Mouse (Mus musculus): ENCODE results near the gene Ajap1. TPM values are rescaled to one million over a fixed set of nuclear protein-coding genes. Genes with fewer than 3 reads are reported as not detected.

The Ajap1 gene
- total and polyA plus RNA-seq, 2 experiments from 2014 or later, result 0.57 TPM; not detected in 1

DNA sequence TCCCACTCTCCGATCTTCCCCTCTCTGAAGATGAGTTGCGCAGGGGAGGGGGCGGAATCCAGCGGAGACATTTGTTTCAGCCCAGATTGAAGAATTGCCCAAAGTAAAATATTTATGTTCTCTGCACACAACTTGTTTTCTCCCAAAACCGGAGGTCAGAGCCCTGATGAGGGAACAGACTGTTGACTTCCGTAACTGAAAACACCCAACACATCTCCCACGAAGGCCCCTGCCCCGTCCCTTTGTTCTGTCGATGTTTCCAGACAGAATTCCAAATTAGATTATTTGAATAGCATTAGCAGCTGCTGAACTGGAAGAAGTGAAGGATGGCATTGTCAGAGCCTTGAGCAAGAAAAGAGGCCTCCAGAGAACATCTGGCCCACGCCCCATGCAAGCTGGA lies 33.2 kb upstream of the Ajap1 start:
- no peak overlapping the region for H3K27ac ChIP-seq (ENCODE audit: low read depth)
- H3K9ac ChIP-seq (replicated peaks; ENCODE audit: low read depth, low read length), result no peak overlapping the region
- peaks cover 8% of the 10 kb centered on the region; the same call in 1 of the 2 replicates for H3K9me3 ChIP-seq (replicated peaks; ENCODE audit: control insufficient read depth, low read length)
- no peak overlapping the region for H3K4me2 ChIP-seq (ENCODE audit: low read depth, low read length)
- H3K4me3 ChIP-seq (ENCODE audit: low read depth, low read length), result no peak overlapping the region
- 77% methylated on average over 10 of the region's 10 CpGs for WGBS
- TF ChIP-seq CTCF (IDR thresholded peaks at IDR 0.05; ENCODE audit: low read depth) (no peak), EP300 (IDR thresholded peaks at IDR 0.05; ENCODE audit: low read depth) (no peak)
- no peaks in the 10 kb centered on the region for H3K27me3 ChIP-seq (ENCODE audit: control insufficient read depth, insufficient read depth, low read length)
- H3K36me3 ChIP-seq (replicated peaks; ENCODE audit: control insufficient read depth, insufficient read depth, low read length), result no peaks in the 10 kb centered on the region
- H3K4me1 ChIP-seq (ENCODE audit: control insufficient read depth, insufficient read depth), result no peaks in the 10 kb centered on the region
- ATAC-seq (ENCODE audit: insufficient read depth, low read depth) (no peak), DNase-seq (ENCODE audit: low spot score) (no peak)

DNA sequence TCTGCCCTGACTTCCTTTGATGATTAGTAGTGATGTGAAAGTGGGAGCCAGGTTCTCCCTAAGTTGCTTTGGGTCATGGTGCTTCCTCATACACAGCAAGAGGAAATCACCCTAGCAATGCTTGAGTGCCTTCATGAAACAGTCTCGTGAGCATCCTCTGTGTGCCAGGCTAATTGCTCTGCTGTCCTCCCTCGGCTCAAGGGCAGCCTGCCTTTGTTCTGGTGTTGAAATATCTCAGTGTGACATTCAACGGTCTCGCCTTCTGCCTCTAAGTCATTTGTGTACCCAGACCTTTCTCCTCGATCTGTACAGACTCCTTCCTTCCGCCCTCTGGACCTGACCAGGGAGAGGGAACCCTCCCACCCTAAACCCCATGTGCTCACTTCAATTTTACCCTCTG lies 31.5 kb upstream of the Ajap1 start:
- Histone ChIP-seq H3K4me3 (ENCODE audit: low read depth, low read length) (no peak overlapping the region), H3K9me3 (replicated peaks; ENCODE audit: control insufficient read depth, low read length) (0 out of 2 replicates have a peak, but pooled peaks cover 1% of the 10 kb centered on the region), H3K27ac (ENCODE audit: low read depth) (no peak overlapping the region), H3K36me3 (replicated peaks; ENCODE audit: control insufficient read depth, insufficient read depth, low read length) (no peaks in the 10 kb centered on the region), H3K27me3 (ENCODE audit: control insufficient read depth, insufficient read depth, low read length) (no peaks in the 10 kb centered on the region), H3K9ac (replicated peaks; ENCODE audit: low read depth, low read length) (no peak overlapping the region), H3K4me2 (ENCODE audit: low read depth, low read length) (no peak overlapping the region), H3K4me1 (ENCODE audit: control insufficient read depth, insufficient read depth) (no peaks in the 10 kb centered on the region)
- 68% methylated on average over 6 of the region's 6 CpGs for WGBS
- ATAC-seq (ENCODE audit: insufficient read depth, low read depth) (no peak), DNase-seq (ENCODE audit: low spot score) (no peak)
- TF ChIP-seq CTCF (IDR thresholded peaks at IDR 0.05; ENCODE audit: low read depth) (no peak), EP300 (IDR thresholded peaks at IDR 0.05; ENCODE audit: low read depth) (no peak)

DNA sequence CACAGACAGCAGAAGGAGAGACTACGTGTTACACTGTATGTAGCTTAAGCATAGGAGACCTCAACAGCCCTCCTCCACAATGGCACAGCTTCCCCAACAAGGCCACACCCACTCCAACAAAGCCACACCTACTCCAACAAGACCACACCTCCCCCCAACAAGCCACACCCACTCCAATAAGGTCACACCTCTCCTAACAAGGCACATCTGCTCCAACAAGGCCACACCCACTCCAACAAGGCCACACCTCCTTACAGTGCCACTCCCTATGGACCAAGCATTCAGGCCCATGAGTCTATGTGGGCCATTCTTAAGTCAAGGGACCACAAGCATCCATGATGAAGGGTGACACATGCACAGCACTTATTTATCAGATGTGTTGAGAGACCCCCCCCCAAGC lies 28.9 kb upstream of the Ajap1 start:
- no peak for ATAC-seq (ENCODE audit: insufficient read depth, low read depth)
- no peaks in the 10 kb centered on the region; the same call in 1 of the 2 replicates for H3K9me3 ChIP-seq (replicated peaks; ENCODE audit: control insufficient read depth, low read length)

DNA sequence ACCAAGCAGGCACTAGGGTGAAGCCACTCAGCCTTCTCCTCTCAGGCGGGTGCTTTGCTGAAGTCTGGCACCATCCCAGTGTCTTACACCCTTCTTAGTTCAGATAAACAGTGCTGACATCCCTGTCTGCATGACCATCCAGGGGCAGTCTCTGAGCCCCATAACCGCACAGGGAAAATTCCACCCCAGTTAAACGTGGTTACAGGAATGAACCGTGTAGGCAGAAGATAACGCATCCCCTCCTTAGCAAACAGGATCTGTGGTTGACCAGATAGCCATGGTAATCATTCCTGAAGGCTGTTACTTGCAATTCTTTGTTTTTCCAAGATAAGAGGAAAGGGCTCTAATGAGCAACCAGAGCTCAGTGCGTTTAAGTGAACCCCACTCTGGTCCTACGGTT lies 19.3 kb upstream of the Ajap1 start:
- Histone ChIP-seq H3K9me3 (replicated peaks; ENCODE audit: control insufficient read depth, low read length) (no peaks in the 10 kb centered on the region), H3K4me1 (ENCODE audit: control insufficient read depth, insufficient read depth) (no peaks in the 10 kb centered on the region), H3K36me3 (replicated peaks; ENCODE audit: control insufficient read depth, insufficient read depth, low read length) (no peaks in the 10 kb centered on the region), H3K27me3 (ENCODE audit: control insufficient read depth, insufficient read depth, low read length) (no peaks in the 10 kb centered on the region), H3K4me3 (ENCODE audit: low read depth, low read length) (no peak overlapping the region), H3K9ac (replicated peaks; ENCODE audit: low read depth, low read length) (no peak overlapping the region), H3K27ac (ENCODE audit: low read depth) (no peak overlapping the region), H3K4me2 (ENCODE audit: low read depth, low read length) (no peak overlapping the region)
- TF ChIP-seq CTCF (IDR thresholded peaks at IDR 0.05; ENCODE audit: low read depth) (no peak), EP300 (IDR thresholded peaks at IDR 0.05; ENCODE audit: low read depth) (no peak)
- DNase-seq (ENCODE audit: low spot score) (no peak), ATAC-seq (ENCODE audit: insufficient read depth, low read depth) (no peak)
- 32% methylated on average over 7 of the region's 7 CpGs for WGBS

More for the DNA sequence above, 28.9 kb upstream of the Ajap1 start:
- WGBS, result 77% methylated on average over 1 of the region's 1 CpGs
- H3K4me3 ChIP-seq (ENCODE audit: low read depth, low read length), result no peak overlapping the region
- TF ChIP-seq EP300 (IDR thresholded peaks at IDR 0.05; ENCODE audit: low read depth), result no peak
- no peak for TF ChIP-seq CTCF (IDR thresholded peaks at IDR 0.05; ENCODE audit: low read depth)
- no peaks in the 10 kb centered on the region for H3K4me1 ChIP-seq (ENCODE audit: control insufficient read depth, insufficient read depth)
- H3K36me3 ChIP-seq (replicated peaks; ENCODE audit: control insufficient read depth, insufficient read depth, low read length), result no peaks in the 10 kb centered on the region
- H3K27ac ChIP-seq (ENCODE audit: low read depth), result no peak overlapping the region
- no peak overlapping the region for H3K9ac ChIP-seq (replicated peaks; ENCODE audit: low read depth, low read length)
- no peak overlapping the region for H3K4me2 ChIP-seq (ENCODE audit: low read depth, low read length)
- DNase-seq (ENCODE audit: low spot score), result no peak
- no peaks in the 10 kb centered on the region for H3K27me3 ChIP-seq (ENCODE audit: control insufficient read depth, insufficient read depth, low read length)

DNA sequence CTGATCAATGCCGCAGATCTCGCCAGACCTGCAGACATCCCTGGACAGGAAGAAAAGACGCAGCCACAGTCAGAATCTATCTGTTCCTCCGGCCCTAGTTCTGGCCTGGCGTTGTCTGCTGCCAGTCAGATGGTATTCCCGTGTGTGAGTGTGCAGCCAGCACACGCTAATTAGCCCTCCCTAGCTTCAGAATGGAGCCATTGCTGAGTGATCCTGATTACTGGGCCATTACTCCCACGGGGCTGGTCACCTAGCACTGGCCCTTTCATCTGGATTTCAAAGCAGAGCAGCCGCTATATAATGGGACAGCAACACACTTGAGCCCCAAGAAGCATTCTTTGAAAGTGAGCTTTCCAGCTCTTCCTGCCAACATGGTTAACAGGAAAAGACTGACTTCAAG lies 9.8 kb upstream of the Ajap1 start:
- TF ChIP-seq CTCF (IDR thresholded peaks at IDR 0.05; ENCODE audit: low read depth) (no peak), EP300 (IDR thresholded peaks at IDR 0.05; ENCODE audit: low read depth) (no peak)
- Histone ChIP-seq H3K4me1 (ENCODE audit: control insufficient read depth, insufficient read depth) (no peaks in the 10 kb centered on the region), H3K36me3 (replicated peaks; ENCODE audit: control insufficient read depth, insufficient read depth, low read length) (no peaks in the 10 kb centered on the region), H3K4me2 (ENCODE audit: low read depth, low read length) (no peak overlapping the region), H3K4me3 (ENCODE audit: low read depth, low read length) (no peak overlapping the region), H3K9ac (replicated peaks; ENCODE audit: low read depth, low read length) (no peak overlapping the region), H3K9me3 (replicated peaks; ENCODE audit: control insufficient read depth, low read length) (no peaks in the 10 kb centered on the region), H3K27ac (ENCODE audit: low read depth) (no peak overlapping the region), H3K27me3 (ENCODE audit: control insufficient read depth, insufficient read depth, low read length) (no peaks in the 10 kb centered on the region)
- 55% methylated on average over 9 of the region's 9 CpGs for WGBS
- ATAC-seq (ENCODE audit: insufficient read depth, low read depth) (no peak), DNase-seq (ENCODE audit: low spot score) (no peak)

DNA sequence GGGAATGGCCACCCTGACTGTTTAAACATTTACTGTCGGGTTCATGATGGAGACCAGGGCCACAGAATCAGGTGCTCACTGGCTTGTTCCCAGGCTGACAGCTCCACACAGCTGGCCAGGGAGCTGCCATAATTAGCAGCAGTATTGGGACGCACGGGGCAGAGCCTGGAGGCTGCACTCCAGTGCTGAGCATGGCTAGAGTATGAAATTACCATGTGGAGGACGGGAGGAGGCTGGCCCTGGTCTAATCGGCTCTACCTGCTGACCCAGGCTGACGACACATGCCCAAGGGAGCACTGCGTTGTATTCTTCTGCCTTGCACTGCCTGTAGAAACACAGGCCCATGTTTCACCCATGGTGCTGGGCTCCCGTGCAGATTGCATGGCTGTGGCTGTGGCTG lies 6.5 kb upstream of the Ajap1 start:
- H3K4me3 ChIP-seq (ENCODE audit: low read depth, low read length), result no peak overlapping the region
- no peak overlapping the region for H3K4me2 ChIP-seq (ENCODE audit: low read depth, low read length)
- TF ChIP-seq CTCF (IDR thresholded peaks at IDR 0.05; ENCODE audit: low read depth) (no peak), EP300 (IDR thresholded peaks at IDR 0.05; ENCODE audit: low read depth) (no peak)
- H3K27me3 ChIP-seq (ENCODE audit: control insufficient read depth, insufficient read depth, low read length), result peaks cover 26% of the 10 kb centered on the region
- no peaks in the 10 kb centered on the region for H3K36me3 ChIP-seq (replicated peaks; ENCODE audit: control insufficient read depth, insufficient read depth, low read length)
- ATAC-seq (ENCODE audit: insufficient read depth, low read depth) (no peak), DNase-seq (ENCODE audit: low spot score) (no peak)
- H3K4me1 ChIP-seq (ENCODE audit: control insufficient read depth, insufficient read depth), result no peaks in the 10 kb centered on the region
- no peaks in the 10 kb centered on the region for H3K9me3 ChIP-seq (replicated peaks; ENCODE audit: control insufficient read depth, low read length)
- WGBS, result 71% methylated on average over 8 of the region's 8 CpGs
- H3K27ac ChIP-seq (ENCODE audit: low read depth), result no peak overlapping the region
- H3K9ac ChIP-seq (replicated peaks; ENCODE audit: low read depth, low read length), result no peak overlapping the region

Measured in heart, postnatal 0 days (tissue).